Mouse (Mus musculus) kidney, postnatal 14 days (tissue): ENCODE data around the gene Prmt3.

ENCODE experiments used
- DNase-seq: peaks from one replicate; pipeline ENCODE4 v3.0.0; 2022; ENCODE audit warnings: mixed read lengths

Gene Prmt3

GRCm38 (mm10) chr7:49859820-49860219, 81.7 kb downstream of the Prmt3 start:
- DNase-seq, result peak; percentile 36

DNA sequence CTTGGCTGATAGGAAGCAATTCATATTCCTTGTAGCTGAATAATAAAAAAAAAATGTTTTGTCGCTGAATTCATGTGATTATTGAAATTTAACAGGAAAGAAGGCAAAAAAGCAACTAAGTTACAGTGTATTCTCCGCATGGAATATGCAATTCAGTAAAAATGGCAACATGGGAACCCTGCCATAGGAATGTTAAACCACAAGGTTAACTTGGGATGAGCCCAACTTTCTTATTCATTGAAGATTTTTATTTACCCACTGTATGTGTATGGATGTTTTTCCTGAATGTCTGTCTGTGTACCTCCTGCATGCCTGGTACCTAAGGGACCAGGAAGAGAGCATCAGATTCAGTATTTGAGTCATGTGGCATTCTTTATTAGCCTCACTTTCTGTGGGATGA, 83.0 kb downstream of the Prmt3 start:
- no peak for DNase-seq

DNA sequence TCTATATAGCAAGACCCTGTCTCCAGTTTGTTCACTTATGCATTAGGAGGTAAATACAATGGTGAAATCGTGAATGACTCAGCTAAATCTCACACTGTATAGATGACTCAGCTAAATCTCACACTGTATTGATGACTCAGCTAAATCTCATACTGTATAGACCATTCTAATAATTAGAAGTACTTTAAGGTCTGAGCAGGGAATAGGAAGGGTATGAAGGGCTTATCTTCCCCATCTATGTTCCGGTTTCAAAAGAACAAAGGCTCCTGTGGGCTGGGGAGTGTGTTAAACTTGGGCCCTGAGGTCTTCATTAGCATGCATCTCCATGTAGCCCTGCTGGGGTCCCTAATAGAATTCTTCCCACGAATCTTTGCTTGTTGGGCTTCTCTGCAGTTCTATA, 85.6 kb downstream of the Prmt3 start:
- no peak for DNase-seq

DNA sequence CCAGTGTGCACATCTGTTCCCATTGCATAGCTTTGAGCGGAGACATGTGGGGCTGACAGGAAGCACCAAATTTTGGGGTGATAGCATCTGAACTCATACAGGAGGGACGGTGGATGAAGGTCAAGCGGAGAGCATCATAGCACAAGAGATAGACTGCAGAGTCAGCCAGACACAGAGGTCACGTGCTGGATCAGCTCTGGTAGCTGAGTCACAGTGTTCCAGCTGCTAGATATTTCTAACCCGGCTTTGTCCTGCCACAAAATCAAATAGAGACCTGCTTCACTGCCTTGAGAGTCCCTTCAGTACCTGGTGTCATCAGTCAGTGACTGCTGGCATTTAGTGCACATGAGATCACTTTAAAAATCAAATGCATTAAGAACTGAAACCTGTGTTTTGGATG, 91.5 kb downstream of the Prmt3 start:
- DNase-seq, result no peak

DNA sequence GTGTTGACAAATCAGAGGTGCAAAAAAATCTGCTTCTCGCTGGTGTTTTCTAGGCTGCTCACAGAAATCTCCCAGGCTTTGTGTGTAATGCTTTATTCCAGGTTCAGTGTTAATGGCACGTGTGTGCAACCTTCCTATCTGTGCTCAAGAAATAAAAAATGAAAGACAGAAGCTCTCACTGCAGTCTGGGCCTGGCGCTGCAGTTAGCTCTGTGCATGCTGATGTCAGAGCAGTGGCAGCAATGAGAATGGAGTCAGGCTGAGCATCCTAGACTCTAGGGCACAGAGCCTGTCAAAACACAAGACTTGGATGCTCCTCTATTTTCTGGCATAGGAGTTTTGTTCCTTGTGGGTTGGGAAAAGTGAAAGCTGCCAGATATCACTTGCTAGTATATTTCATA, 92.1 kb downstream of the Prmt3 start:
- DNase-seq, result no peak

GRCm38 (mm10) chr7:49877307-49877706, 99.2 kb downstream of the Prmt3 start:
- DNase-seq, result no peak

DNA sequence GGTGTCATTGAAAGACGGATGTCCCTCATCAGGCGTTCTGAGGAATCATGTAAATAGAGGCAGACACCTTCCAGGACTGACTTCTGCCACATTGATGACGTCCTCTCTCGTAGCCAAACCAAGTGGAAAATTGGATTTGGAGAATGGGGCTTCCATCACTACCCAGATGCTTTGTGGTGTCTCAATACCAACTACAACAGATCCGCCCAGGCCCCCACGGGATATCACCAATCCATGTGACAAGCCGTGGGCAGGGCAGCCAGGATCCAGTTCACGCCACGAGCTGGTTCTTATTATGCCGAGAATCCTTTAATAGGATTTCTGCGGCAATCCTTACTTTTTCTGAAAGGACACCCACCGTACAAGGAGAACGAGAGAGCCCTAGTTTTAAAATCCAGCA, 100.9 kb downstream of the Prmt3 start:
- DNase-seq, result no peak

DNA sequence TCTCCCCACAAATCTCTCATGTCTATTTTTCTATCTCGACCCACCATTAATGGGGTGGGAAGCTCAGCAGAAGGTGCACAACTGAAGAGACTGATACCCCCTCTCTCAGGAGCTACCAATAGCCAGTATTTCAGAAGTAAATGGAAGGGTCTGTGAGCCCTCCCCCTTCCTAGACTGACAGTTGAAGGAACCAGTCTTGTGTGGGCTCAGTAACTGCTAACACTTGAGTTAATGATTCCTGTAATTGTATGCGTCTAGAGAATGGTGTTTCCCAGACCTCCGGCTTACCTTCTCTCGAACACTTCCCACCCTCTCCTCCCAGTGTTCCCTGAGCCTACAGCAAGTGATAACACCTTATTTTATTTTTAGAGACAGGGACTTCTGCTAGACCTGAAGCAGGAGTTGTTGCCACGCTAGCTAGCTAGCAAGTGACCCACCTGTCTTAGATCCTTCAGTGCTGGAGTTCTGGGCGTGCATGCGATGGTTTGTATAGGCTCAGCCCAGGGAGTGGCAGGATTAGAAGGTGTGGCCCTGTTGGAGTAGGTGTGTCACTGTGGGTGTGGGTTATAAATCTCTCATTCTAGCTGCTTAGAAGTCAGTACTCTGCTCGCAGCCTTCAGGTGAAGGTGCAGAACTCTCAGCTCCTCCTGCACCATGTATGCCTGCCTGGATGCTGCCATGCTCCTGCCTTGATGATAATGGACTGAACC, 102.0 kb downstream of the Prmt3 start:
- no peak for DNase-seq

GRCm38 (mm10) chr7:49882288-49882687, 104.1 kb downstream of the Prmt3 start:
- peak; percentile 86 for DNase-seq

- DNase-seq, result peak; percentile 8
Measured at GRCm38 (mm10) chr7:49882694-49883389, 104.7 kb downstream of the Prmt3 start.

DNA sequence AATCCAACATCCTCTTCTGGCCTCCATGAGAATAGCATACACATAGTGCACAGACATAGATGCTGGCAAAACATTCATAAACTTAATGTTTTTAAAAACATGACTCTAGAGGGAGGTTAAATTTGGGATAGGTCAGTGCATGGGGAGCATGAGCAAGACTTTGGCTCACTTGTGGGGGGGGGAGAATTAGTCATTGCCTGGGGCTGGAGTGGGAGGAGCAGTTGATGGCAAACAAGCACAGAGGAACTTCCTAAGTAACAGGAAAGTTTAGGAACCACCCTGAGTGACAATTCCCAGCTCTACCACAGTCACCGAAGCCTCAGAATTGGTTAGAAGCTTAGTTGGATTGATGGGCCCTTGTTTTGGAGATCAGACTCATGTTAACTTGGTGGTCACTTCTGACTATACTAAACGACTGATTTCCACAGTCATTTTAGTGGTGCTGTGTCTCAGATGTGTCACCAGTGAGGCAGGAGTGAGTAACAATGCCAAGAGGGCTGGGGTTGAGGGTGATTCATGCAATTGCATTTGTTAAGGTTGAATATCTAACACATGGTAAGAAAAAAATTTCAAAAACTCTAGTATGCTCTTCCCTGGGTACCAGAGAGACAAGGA, 109.7 kb downstream of the Prmt3 start:
- DNase-seq, result no peak

- no peak for DNase-seq
Measured at GRCm38 (mm10) chr7:49894786-49895185, 116.6 kb downstream of the Prmt3 start.

DNA sequence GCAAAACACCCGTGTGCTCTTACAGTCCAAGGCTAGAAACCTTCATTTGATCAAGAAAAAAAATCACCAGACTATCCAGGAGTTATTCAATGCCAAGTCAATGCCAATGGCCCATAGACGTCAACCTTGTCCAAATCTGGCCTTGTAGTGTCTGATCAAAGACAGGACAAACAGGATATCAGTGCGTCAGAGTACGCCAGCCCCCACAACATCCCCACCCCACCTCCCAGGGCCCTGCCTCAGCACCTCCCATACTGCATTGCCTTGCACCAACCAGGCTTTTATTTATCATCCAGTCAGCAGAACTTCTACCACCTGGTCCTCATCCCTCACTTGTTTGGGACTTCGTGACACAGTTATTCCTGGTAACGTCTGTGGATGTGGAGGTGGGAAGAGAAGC, 117.2 kb downstream of the Prmt3 start:
- no peak for DNase-seq

DNA sequence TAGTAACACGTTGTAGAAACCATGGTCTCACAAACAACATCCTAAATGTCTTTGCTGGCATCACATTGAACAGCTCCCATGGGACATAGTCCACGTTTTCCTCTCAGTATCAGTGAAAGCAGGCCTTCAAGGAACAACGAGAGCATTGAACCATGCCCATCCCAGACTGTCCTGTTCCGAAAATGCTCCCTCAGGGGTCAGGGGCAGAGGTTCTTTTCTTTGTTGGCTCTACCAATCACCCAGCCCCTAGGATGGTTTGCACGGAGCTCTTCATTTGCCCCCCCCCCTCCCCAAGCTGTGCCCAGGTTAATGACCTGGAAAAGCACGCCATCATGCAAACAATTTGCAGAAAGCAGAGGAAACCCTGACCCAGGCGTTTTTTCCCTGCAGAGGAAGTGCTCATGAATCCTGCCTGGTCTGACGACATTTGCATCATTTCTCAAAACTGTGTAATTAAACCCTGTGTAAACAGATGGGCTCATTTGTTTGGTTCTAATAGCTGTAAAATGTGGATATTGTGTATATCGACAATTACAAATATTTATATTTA, 123.9 kb downstream of the Prmt3 start:
- peak; percentile 4 for DNase-seq

- no peak for DNase-seq
Measured at GRCm38 (mm10) chr7:49907191-49908171, 129.3 kb downstream of the Prmt3 start.
